Mouse (Mus musculus) stomach, embryonic 16.5 days (tissue): ENCODE data around the gene Vmn2r76. TPM values are rescaled to one million over a fixed set of nuclear protein-coding genes. Genes with fewer than 3 reads are reported as not detected.
"Not testable (repeated sequence)": the region's sequence is repeated elsewhere in the genome, so short reads cannot be mapped to it uniquely, and the experiment has no call there.

Source experiments
- ATAC-seq: fragments of 200-750 bp; cut with Nextera tagmentation; 2 replicates; pipeline ENCODE4 v1.8.0; 2017; ENCODE audit warnings: moderate number of reproducible peaks, moderate TSS enrichment; ENCODE audit not compliant: insufficient read depth, low FRiP score
- H3K27ac ChIP-seq: fragments of 300-500 bp; sonication (generic); 2 replicates; pipeline ENCODE4 v1.5.1; 2014; ENCODE audit warnings: low read length
- H3K27me3 ChIP-seq: fragments of 300-500 bp; sonication (generic); 2 replicates; pipeline ENCODE4 v1.6.1; 2014; ENCODE audit warnings: low read length, control low read depth, mixed read lengths; ENCODE audit not compliant: control insufficient read depth, insufficient read depth
- H3K36me3 ChIP-seq: fragments of 300-500 bp; sonication (generic); 2 replicates; pipeline ENCODE4 v1.6.1; 2014; ENCODE audit warnings: low read length; ENCODE audit not compliant: control insufficient read depth, insufficient read depth
- H3K4me1 ChIP-seq: fragments of 300-500 bp; sonication (generic); 2 replicates; pipeline ENCODE4 v1.6.1; 2014; ENCODE audit warnings: low read length, control low read depth, mixed read lengths; ENCODE audit not compliant: control insufficient read depth, insufficient read depth
- H3K4me2 ChIP-seq: fragments of 300-500 bp; sonication (generic); 2 replicates; pipeline ENCODE4 v1.6.1; 2014; ENCODE audit warnings: low read depth, low read length, mixed read lengths
- H3K4me3 ChIP-seq: fragments of 300-500 bp; sonication (generic); replicated peaks from 2 replicates; pipeline ENCODE4 v1.5.1; 2014; ENCODE audit warnings: mild to moderate bottlenecking, low read length
- H3K9ac ChIP-seq: fragments of 300-500 bp; sonication (generic); 2 replicates; pipeline ENCODE4 v1.6.1; 2014; ENCODE audit warnings: low read length
- H3K9me3 ChIP-seq: fragments of 300-500 bp; sonication (generic); replicated peaks from 2 replicates; pipeline ENCODE4 v1.6.1; 2016; ENCODE audit warnings: low read length, control low read depth; ENCODE audit not compliant: control insufficient read depth
- WGBS: fragments of 180-500 bp; shearing (Covaris S2); extraction: QIAGEN DNeasy Blood & Tissue Kit; methylation state at CpG from one replicate; pipeline ENCODE4 v1.1.7; 2014; 5-methylcytosine and 5-hydroxymethylcytosine counted together
- polyA plus RNA-seq: library from polyadenylated mRNA; unstranded; fragments of >200 nt; fragmentation: Nextera tagmentation; extraction: Ambion mirVana; gene quantifications from 2 replicates; pipeline ENCODE4 v1.2.1, GENCODE M21; 2015

Vmn2r76 gene
- polyA plus RNA-seq, result not detected in 2 replicates

GRCm38 (mm10) chr7:86246208-86246607, at the start of gene Vmn2r76:
Gene Vmn2r76 (minus strand): TSS chr7:86246308.
- H3K27me3 ChIP-seq, result no peaks in the 10 kb centered on the region
- WGBS, result 80% methylated on average over 1 of the region's 1 CpGs
- no peak for ATAC-seq
- no peak within 1 kb of the TSS for H3K4me3 ChIP-seq
- H3K9ac ChIP-seq, result no peak within 1 kb of the TSS
- no peaks in the 10 kb centered on the region for H3K36me3 ChIP-seq
- 0 out of 2 replicates have a peak, but pooled peaks cover 4% of the 10 kb centered on the region for H3K9me3 ChIP-seq
- no peak within 1 kb of the TSS for H3K27ac ChIP-seq
- no peak within 1 kb of the TSS for H3K4me2 ChIP-seq
- no peaks in the 10 kb centered on the region for H3K4me1 ChIP-seq

- no peaks in the 10 kb centered on the region for H3K36me3 ChIP-seq
- H3K27me3 ChIP-seq, result no peaks in the 10 kb centered on the region
- H3K27ac ChIP-seq, result no peak within 1 kb of the TSS
- no peak within 1 kb of the TSS for H3K9ac ChIP-seq
- H3K9me3 ChIP-seq, result no peaks in the 10 kb centered on the region
- no peaks in the 10 kb centered on the region for H3K4me1 ChIP-seq
- no peak for ATAC-seq
- no peak within 1 kb of the TSS for H3K4me2 ChIP-seq
- H3K4me3 ChIP-seq, result no peak within 1 kb of the TSS
- WGBS, result 59% methylated on average over 1 of the region's 1 CpGs
Measured at GRCm38 (mm10) chr7:86277072-86277471, 31.0 kb upstream of the Vmn2r76 start, which contains the start of gene Olfr310. Gene Olfr310 (minus strand): TSS chr7:86277172.

- ATAC-seq, result no peak
- no peaks in the 10 kb centered on the region for H3K36me3 ChIP-seq
Measured at GRCm38 (mm10) chr7:86211345-86211744, 34.8 kb downstream of the Vmn2r76 start.

GRCm38 (mm10) chr7:86171678-86172077, 74.4 kb downstream of the Vmn2r76 start, which contains the start of gene Vmn2r75:
Gene Vmn2r75 (minus strand): TSS chr7:86171778.
- not testable (repeated sequence) for H3K4me3 ChIP-seq, ATAC-seq, H3K9ac ChIP-seq, H3K36me3 ChIP-seq, H3K9me3 ChIP-seq, H3K27ac ChIP-seq, H3K4me1 ChIP-seq, H3K27me3 ChIP-seq, H3K4me2 ChIP-seq
- WGBS, result 56% methylated on average over 1 of the region's 1 CpGs

More at GRCm38 (mm10) chr7:86211345-86211744, 34.8 kb downstream of the Vmn2r76 start:
- Histone ChIP-seq H3K4me2 (no peak overlapping the region), H3K4me1 (no peaks in the 10 kb centered on the region), H3K4me3 (no peak overlapping the region), H3K27me3 (no peaks in the 10 kb centered on the region), H3K9me3 (no peaks in the 10 kb centered on the region), H3K9ac (no peak overlapping the region), H3K27ac (no peak overlapping the region)

Other genes with a start within 250 kb of the Vmn2r76 start
- not detected in 2 replicates for gene Vmn2r75, start 74.5 kb downstream of the Vmn2r76 start, polyA plus RNA-seq
- not detected in 2 replicates for gene Olfr310, start 30.9 kb upstream of the Vmn2r76 start, polyA plus RNA-seq
- gene Olfr309, start 67.4 kb upstream of the Vmn2r76 start, polyA plus RNA-seq, result not detected in 2 replicates
- gene Olfr308, start 79.3 kb upstream of the Vmn2r76 start, polyA plus RNA-seq, result not detected in 2 replicates
- not detected in 2 replicates for gene Olfr307, start 91.3 kb upstream of the Vmn2r76 start, polyA plus RNA-seq
- not detected in 2 replicates for gene Olfr305, start 120.6 kb upstream of the Vmn2r76 start, polyA plus RNA-seq
- not detected in 2 replicates for gene Olfr304, start 140.3 kb upstream of the Vmn2r76 start, polyA plus RNA-seq
- gene Olfr303, start 151.5 kb upstream of the Vmn2r76 start, polyA plus RNA-seq, result not detected in 2 replicates
- not detected in 2 replicates for gene Olfr301, start 157.5 kb upstream of the Vmn2r76 start, polyA plus RNA-seq
- gene Olfr299, start 213.6 kb upstream of the Vmn2r76 start, polyA plus RNA-seq, result not detected in 2 replicates
- gene Olfr298, start 246.2 kb upstream of the Vmn2r76 start, polyA plus RNA-seq, result not detected in 2 replicates